Mouse (Mus musculus): ENCODE measurements around the gene C1ra. TPM values are rescaled to one million over a fixed set of nuclear protein-coding genes. Genes with fewer than 3 reads are reported as not detected.
"Not testable (repeated sequence)": the region's sequence is repeated elsewhere in the genome, so short reads cannot be mapped to it uniquely, and the experiment has no call there.

Gene C1ra
- total RNA-seq (2018; cell fraction: chromatin; rRNA removed), result 10 to 100 TPM in 1 of 26 experiments, 1 to 10 TPM in 19, under 1 TPM in 4, not detected in 2; 0.46 to 16.2 (median 1.4) TPM
- total RNA-seq (2018; cell fraction: cytosol; rRNA removed), result 10 to 100 TPM in 6 of 26 experiments, 1 to 10 TPM in 20; 2.2 to 12.5 (median 5.3) TPM
- 10 to 100 TPM in 13 of 26 experiments, 1 to 10 TPM in 13; 2.2 to 20.5 (median 9.9) TPM for total RNA-seq (2018; cell fraction: nucleus; rRNA removed)
- polyA plus RNA-seq (2018), result 3.5 to 6.5 TPM (median 4.8 TPM) in 3 replicates

DNA sequence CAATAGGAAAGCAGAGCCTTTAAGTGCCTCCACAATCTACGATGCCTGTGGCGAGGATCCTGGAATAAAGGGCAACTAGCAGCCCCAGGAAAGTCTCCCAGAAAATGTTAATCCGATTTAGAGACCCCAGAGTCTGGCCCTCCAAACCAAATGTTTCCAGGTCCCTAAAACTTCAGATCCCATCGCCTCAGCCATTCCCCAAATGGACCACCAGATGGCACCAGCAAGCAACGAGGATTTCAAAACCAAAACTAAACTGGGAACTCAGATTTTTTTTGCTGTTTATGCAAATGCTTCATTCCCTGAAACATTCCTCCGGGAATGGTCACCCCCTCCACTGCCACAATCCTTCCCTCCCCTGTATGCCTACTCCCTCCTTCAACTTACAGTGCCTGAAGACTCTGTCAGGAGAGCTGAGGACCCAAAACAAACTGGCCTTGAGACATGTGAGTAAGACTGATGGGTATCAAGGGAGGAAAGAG is at the start of gene C1ra:
TSS of gene C1ra (plus strand) at position 51 of the 482 bp plus-strand sequence.
- H3K36me3 ChIP-seq (ENCODE audit: inconsistent target), result no peaks in the 10 kb centered on the region
- 4% methylated on average over 6 of the region's 6 CpGs for whole genome bisulfite sequencing (ENCODE audit: missing documents)
- no peak within 1 kb of the TSS for H3K27ac ChIP-seq
- H3K4me3 ChIP-seq (ENCODE audit: inconsistent target), result peak within 1 kb of the TSS; percentile 17; the same call in 1 of the 2 replicates
- H3K79me2 ChIP-seq (ENCODE audit: inconsistent target), result no peaks in the 10 kb centered on the region

DNA sequence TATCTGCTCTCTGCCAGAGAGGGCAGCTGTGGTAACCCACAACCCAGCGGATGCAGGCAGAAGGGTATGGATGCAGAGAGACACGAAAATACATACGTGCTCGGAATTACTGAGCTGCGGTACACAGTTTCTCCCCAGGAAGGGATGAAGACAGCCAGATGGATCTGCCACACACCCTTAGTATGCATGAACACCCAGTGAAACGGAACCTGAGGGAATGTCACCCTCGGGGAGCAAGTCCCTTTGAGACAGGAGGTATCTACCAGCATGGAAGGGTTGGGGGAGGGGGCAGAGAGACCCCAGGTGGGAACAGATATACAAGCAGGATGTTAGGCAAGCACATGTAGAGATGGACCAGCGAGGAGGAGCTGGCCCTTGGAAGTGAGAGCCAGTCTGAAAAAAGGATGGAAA is 48.3 kb upstream of the C1ra start:
- H3K36me3 ChIP-seq (ENCODE audit: inconsistent target), result no peaks in the 10 kb centered on the region
- WGBS (ENCODE audit: missing documents), result 12% methylated on average over 8 of the region's 8 CpGs
- no peaks in the 10 kb centered on the region for H3K79me2 ChIP-seq (ENCODE audit: inconsistent target)
- no peak overlapping the region for H3K4me3 ChIP-seq (ENCODE audit: inconsistent target)
- H3K27ac ChIP-seq, result no peak overlapping the region

DNA sequence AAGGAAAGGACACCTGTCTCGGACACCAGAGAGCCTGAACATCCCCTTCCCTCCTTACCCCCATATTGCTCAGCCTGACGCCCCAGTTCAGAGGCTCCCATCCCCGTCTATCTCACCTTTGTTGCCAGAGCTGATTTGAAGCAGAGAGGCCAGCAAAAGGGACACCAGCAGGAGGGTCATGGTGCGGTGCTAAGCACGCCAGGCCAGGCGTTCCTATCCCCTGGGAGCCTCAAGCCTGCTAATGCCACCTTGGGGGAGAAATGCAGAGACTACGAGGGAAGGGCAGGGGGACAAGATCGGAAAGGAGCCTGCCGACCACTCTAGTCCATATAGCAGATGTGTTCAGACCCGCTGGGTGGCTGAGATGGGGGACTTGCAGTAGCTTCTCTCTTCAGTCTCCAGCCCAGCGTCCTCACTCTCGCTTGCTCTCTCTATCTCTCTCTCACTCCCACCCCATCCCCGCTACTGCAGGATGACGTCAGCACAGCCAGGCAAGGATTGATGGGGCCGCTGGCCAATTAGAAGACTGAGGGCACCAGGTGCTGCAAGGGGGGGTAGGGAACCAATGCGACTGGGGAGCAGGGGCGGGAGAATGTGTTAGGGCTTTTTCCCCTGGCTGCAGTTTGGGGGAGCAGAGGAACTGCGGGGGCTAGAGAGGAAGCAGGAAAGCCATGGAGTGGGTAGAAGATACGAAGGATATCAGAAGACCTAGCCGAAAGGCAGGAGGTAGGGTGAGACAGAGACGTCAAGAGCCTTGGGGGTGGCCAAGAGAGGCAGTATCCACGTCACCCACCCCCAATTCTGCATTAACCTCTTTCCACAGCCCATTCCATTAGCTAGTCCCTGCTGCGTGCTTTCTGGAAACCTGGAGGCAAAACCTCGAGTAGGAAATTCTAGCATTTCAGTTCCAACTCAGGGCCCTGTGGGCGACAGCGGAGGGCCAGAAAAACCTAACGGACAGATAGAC is 47.6 kb upstream of the C1ra start, which contains the start of gene Clstn3:
TSS of gene Clstn3 (minus strand) at position 490 of the 967 bp plus-strand sequence.
- Histone ChIP-seq H3K79me2 (ENCODE audit: inconsistent target) (no peaks in the 10 kb centered on the region), H3K36me3 (ENCODE audit: inconsistent target) (no peaks in the 10 kb centered on the region), H3K4me3 (ENCODE audit: inconsistent target) (no peak within 1 kb of the TSS), H3K27ac (no peak within 1 kb of the TSS)
- 18% methylated on average over 27 of the region's 27 CpGs for WGBS (ENCODE audit: missing documents)

DNA sequence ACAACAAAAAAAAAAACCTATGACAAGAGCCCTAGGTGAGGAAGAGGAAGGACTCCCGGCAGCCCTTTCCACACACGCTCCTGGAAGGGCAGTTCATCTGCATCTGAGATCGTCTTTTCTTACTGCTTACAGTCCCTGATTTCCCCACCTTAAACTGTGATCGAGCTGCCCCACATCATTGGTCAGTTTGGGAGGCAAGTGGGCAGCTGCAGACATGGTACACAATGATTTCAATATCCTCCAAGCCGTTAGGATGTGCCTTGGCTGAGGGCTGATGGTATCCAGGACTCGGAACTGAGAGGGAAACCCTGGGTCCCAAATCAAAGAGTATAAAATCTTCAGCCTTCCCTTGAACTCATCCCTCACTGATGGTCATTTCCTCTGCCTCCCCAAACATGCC is 46.9 kb upstream of the C1ra start:
- 70% methylated on average over 6 of the region's 6 CpGs for WGBS (ENCODE audit: missing documents)
- no peaks in the 10 kb centered on the region for H3K36me3 ChIP-seq (ENCODE audit: inconsistent target)
- H3K4me3 ChIP-seq (ENCODE audit: inconsistent target), result no peak overlapping the region
- H3K27ac ChIP-seq, result no peak overlapping the region
- H3K79me2 ChIP-seq (ENCODE audit: inconsistent target), result no peaks in the 10 kb centered on the region

DNA sequence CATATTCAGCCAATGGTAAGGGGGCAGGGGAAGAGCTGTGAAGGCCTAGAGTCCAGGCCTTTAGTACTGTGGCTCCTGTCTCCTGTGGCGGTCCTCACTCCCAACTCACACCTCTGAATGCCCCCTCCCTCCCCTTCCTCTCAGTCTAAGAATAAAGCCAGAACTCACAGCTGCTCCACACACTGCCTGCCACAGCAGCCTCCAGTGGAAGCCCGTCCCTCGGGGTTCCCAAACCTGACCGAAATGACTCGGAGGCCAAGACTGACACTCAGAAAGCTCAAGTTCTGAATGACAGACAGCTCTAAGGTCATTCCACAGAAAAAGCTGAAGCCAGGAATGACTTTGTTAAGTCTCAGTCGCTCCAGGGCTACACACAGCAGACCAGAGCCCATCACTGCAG is 46.5 kb upstream of the C1ra start:
- no peaks in the 10 kb centered on the region for H3K36me3 ChIP-seq (ENCODE audit: inconsistent target)
- H3K79me2 ChIP-seq (ENCODE audit: inconsistent target), result no peaks in the 10 kb centered on the region
- H3K27ac ChIP-seq, result no peak overlapping the region
- no peak overlapping the region for H3K4me3 ChIP-seq (ENCODE audit: inconsistent target)
- WGBS (ENCODE audit: missing documents), result 99% methylated on average over 6 of the region's 6 CpGs

DNA sequence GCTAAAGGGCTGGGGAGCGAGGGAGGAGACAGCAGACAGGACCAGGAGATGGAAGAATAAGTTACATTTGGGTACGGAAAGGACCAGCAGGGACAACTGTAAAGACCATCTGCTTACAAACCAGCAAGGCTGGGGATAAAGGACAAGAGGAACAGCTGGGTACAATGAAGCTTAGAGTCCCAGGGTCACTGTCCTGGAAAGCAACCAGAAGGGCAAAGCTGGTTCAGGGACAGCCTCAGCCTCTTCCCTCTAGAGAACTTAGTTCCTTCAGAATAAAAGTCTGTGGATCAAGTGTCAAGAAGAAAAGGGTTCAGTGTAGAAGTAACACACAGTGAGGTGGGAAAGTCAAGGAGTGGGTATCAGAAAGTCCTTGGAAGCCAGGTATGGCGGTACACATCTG is 41.1 kb upstream of the C1ra start:
- 84% methylated on average over 3 of the region's 3 CpGs for WGBS (ENCODE audit: missing documents)
- H3K79me2 ChIP-seq (ENCODE audit: inconsistent target), result no peaks in the 10 kb centered on the region
- no peak overlapping the region for H3K27ac ChIP-seq
- H3K36me3 ChIP-seq (ENCODE audit: inconsistent target), result no peaks in the 10 kb centered on the region
- no peak overlapping the region for H3K4me3 ChIP-seq (ENCODE audit: inconsistent target)

DNA sequence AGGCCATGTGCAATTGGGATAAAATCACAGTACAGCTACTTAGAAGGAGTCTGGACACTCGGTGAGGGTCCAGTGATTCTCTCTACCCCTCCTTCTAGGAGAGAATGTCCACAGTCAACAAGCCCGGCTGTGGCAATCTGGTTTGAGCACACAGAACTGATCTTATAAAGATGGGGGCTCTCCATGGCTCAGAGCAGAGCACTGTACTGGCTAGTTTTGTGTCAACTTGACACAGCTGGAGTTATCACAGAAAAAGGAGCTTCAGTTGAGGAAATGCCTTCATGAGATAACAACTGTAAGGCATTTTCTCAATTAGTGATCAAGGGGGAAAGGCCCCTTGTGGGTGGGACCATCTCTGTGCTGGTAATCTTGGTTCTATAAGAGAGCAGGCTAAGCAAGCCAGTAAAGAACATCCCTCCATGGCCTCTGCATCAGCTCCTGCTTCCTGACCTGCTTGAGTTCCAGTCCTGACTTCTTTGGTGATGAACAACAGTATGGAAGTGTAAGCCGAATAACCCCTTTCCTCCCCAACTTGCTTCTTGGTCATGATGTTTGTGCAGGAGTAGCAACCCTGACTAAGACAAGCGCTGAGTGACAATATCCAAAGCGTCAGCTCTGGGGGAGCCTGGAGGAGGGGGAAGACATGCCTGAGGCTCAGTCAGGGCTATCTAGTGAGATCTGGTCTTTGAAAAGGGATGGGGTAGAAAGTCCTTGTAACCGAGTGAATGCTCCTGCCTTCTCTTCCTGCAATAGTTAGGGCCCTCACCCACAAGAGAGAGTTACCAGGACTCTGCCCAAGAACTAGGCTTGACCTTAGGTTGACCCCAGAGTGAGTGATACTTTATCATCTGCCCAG is 40.2 kb upstream of the C1ra start:
- H3K27ac ChIP-seq; H3K4me3 ChIP-seq (ENCODE audit: inconsistent target); H3K79me2 ChIP-seq (ENCODE audit: inconsistent target); H3K36me3 ChIP-seq (ENCODE audit: inconsistent target): not testable (repeated sequence)
- 88% methylated on average over 6 of the region's 6 CpGs for WGBS (ENCODE audit: missing documents)

DNA sequence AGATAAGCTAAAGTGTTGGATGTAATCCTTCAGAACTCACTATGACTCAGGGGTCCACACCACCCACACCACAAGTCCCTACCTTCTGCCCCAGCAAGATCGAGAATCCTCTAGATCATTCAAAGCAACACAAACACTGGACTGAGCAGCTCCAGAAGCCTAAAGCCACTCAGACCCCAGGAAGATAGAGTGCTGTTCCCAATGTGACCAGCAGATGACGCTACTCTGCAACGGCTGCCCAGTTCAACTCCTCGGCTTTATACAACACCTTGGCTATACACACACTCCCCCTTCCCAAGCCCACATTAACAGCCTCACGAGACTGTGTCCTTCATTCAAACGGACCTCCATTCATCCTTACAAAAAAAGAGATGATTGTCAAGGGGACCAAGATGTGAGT is 39.4 kb upstream of the C1ra start:
- 32% methylated on average over 5 of the region's 6 CpGs for WGBS (ENCODE audit: missing documents)
- H3K36me3 ChIP-seq (ENCODE audit: inconsistent target), result no peaks in the 10 kb centered on the region
- H3K27ac ChIP-seq, result no peak overlapping the region
- H3K4me3 ChIP-seq (ENCODE audit: inconsistent target), result no peak overlapping the region
- H3K79me2 ChIP-seq (ENCODE audit: inconsistent target), result no peaks in the 10 kb centered on the region

DNA sequence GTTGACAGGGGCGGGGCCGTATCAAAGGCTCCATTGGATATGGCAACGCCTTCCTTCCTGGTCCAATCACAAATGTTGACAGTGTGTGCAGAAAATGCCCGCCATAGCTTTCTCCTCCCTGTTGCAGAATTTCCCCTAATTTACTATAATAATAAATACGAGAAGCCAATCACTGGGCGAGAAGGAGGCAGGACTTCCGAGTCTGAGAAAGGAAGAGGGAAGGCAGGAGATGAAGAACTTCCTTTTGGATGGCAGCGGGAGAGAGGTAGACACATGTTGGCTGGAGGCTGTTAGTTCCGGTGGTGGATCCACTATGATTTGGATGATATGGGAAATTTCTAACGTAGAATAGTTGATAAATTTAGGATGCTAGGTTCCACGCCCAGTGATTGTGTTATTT is 37.6 kb upstream of the C1ra start:
- H3K36me3 ChIP-seq (ENCODE audit: inconsistent target), result no peaks in the 10 kb centered on the region
- 88% methylated on average over 9 of the region's 11 CpGs for WGBS (ENCODE audit: missing documents)
- no peaks in the 10 kb centered on the region for H3K79me2 ChIP-seq (ENCODE audit: inconsistent target)
- H3K27ac ChIP-seq, result no peak overlapping the region
- no peak overlapping the region for H3K4me3 ChIP-seq (ENCODE audit: inconsistent target)

DNA sequence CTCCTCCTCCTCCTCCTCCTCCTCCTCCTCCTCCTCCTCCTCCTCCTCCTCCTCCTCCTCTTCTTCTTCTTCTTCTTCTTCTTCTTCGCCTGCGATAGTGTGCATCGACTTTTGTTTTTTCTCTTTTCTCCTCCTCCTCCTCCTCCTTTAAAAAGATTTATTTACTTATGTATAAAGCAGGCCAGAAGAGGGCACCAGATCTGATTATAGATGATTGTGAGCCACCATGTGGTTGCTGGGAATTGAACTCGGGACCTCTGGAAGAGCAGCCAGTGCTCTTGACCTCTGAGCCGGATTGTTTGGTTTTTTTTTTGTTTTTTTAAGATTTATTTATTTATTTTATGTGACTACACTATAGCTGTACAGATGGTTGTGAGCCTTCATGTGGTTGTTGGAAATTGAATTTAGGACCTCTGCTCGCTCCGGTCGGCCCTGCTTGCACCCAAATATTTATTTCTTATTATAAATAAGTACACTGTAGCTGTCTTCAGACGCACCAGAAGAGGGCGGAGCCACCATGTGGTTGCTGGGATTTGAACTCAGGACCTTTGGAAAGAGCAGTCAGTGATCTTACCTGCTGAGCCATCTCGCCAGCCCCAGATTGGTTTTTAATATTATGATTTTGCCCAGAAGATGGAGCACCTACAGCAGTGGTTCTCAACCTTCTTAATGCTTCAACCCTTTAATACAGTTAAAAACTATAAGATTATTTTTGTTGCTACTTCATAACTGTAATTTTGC is 36.7 kb upstream of the C1ra start:
- WGBS (ENCODE audit: missing documents), result 89% methylated on average over 8 of the region's 11 CpGs
- H3K79me2 ChIP-seq (ENCODE audit: inconsistent target); H3K4me3 ChIP-seq (ENCODE audit: inconsistent target): not testable (repeated sequence)

DNA sequence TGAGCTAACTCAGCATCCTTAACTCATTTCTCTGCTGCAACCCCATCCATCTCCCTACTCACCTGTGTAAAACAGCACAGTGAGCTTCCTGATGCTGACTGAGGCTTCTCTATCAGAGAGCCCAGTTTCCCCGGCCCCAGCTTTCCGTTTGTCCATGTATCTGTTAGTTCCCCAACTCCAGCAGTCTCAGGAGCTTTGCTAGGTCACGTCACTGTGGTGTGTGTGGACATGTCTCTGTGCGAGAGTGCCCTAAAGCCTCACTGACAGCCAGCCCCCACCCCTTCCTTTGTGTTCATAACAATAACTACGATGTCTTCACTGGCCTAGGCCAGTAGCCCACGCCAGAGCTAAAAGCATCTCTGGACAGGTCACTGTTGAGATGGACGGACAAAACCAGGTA is 36.0 kb upstream of the C1ra start:
- no peaks in the 10 kb centered on the region for H3K79me2 ChIP-seq (ENCODE audit: inconsistent target)
- no peak overlapping the region for H3K4me3 ChIP-seq (ENCODE audit: inconsistent target)
- H3K36me3 ChIP-seq (ENCODE audit: inconsistent target), result no peaks in the 10 kb centered on the region
- 96% methylated on average over 7 of the region's 7 CpGs for WGBS (ENCODE audit: missing documents)
- H3K27ac ChIP-seq, result no peak overlapping the region

More for the DNA sequence above, 36.7 kb upstream of the C1ra start:
- H3K27ac ChIP-seq; H3K36me3 ChIP-seq (ENCODE audit: inconsistent target): not testable (repeated sequence)

DNA sequence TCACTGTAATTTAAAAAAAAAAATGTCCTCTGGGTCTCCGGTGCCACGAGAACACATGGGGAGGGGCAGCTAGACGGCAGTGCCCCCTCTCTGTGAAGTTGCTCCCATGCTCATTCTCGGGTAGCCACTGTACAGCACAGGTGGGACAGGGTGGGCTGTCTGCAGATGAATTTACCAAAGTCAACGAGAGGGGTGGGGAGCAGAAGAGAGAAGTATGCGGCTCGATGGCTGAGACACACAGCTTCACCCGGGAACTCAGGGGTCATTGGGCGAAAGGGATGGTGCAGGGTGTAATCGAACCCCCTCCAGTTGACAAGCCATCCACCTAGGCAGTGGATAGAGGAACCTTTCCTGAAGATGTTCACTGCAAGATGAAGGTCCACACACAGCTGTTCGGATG is 35.4 kb upstream of the C1ra start:
- H3K79me2 ChIP-seq (ENCODE audit: inconsistent target), result no peaks in the 10 kb centered on the region
- no peak overlapping the region for H3K4me3 ChIP-seq (ENCODE audit: inconsistent target)
- 87% methylated on average over 11 of the region's 11 CpGs for WGBS (ENCODE audit: missing documents)
- no peaks in the 10 kb centered on the region for H3K36me3 ChIP-seq (ENCODE audit: inconsistent target)
- H3K27ac ChIP-seq, result peak overlapping the region; percentile 65; the same call in 1 of the 2 replicates

DNA sequence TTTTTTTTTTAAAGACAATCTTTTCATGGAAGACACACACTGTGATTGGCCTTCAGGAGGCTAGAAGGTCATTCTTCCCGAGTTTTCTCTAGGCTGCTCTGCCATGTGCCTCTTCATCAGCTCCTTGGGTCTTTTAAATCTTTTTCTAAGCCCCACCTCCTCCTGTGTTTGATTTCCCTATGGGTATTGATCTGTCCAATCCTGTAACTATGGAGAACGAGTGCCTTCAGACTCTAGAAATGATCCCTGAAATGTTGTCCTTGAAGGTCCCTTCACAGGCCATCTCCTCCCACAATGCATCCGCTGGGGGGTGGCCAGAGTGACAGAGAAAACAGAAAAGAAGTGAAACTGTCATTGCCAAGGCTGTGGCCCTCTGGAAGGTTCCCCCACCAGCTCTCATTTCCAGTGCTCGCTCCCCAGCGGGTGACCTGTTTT is 35.0 kb upstream of the C1ra start:
- 25% methylated on average over 5 of the region's 5 CpGs for WGBS (ENCODE audit: missing documents)
- Histone ChIP-seq H3K36me3 (ENCODE audit: inconsistent target) (no peaks in the 10 kb centered on the region), H3K4me3 (ENCODE audit: inconsistent target) (no peak overlapping the region), H3K27ac (peak overlapping the region; percentile 65), H3K79me2 (ENCODE audit: inconsistent target) (no peaks in the 10 kb centered on the region)

Measured in macrophage (primary cell).